Mouse (Mus musculus): Measurements from ENCODE around the gene Heatr9. TPM values are rescaled to one million over a fixed set of nuclear protein-coding genes. Genes with fewer than 3 reads are reported as not detected.

Gene Heatr9
- total and polyA plus RNA-seq, 3 experiments, result not detected

- TF ChIP-seq ETS1 (IDR thresholded peaks at IDR 0.05; ENCODE audit: low read depth, low read length), result no peak
- TF ChIP-seq TBP (IDR thresholded peaks at IDR 0.05; ENCODE audit: low read depth, low read length), result no peak
- no peak for TF ChIP-seq EP300 (IDR thresholded peaks at IDR 0.05; ENCODE audit: low read depth in 1 of 2, low read length in 2 of 2)
- TF ChIP-seq KAT2A (conservative IDR thresholded peaks at IDR 0.05; ENCODE audit: low read depth, low read length), result no peak
- no peak for TF ChIP-seq USF2 (IDR thresholded peaks at IDR 0.05; ENCODE audit: borderline replicate concordance in 1 of 2, insufficient read depth in 1 of 2, low read depth in 1 of 2, low read length in 2 of 2)
- no peak for TF ChIP-seq POLR2AphosphoS2 (IDR thresholded peaks at IDR 0.05; ENCODE audit: low read length)
- no peak for TF ChIP-seq ZNF384 (IDR thresholded peaks at IDR 0.05; ENCODE audit: low read depth, low read length)
- no peak for TF ChIP-seq ZKSCAN1 (IDR thresholded peaks at IDR 0.05; ENCODE audit: low read depth, low read length)
- TF ChIP-seq MYC (IDR thresholded peaks at IDR 0.05; ENCODE audit: low read depth, low read length), result no peak
- no peak for DNase-seq (ENCODE audit: low read depth, low spot score)
- no peaks in the 10 kb centered on the region for H3K36me3 ChIP-seq (ENCODE audit: control insufficient read depth in 1 of 2, insufficient read depth in 2 of 2, low read length in 2 of 2)
- no peak overlapping the region for H3K9ac ChIP-seq (ENCODE audit: control insufficient read depth, low read depth, low read length, poor library complexity, severe bottlenecking)
- H3K4me3 ChIP-seq (ENCODE audit: control insufficient read depth in 1 of 2, insufficient read depth in 1 of 2, low read depth in 2 of 2, low read length in 2 of 2), result no peak overlapping the region
- no peak overlapping the region for H3K27ac ChIP-seq (ENCODE audit: control insufficient read depth, low read depth, low read length)
- no peaks in the 10 kb centered on the region for H3K27me3 ChIP-seq (ENCODE audit: control insufficient read depth in 1 of 2, insufficient read depth in 2 of 2, low read length in 2 of 2)
- H3K79me2 ChIP-seq (ENCODE audit: control insufficient read depth, insufficient read depth, low read length, poor library complexity), result no peaks in the 10 kb centered on the region
- no peaks in the 10 kb centered on the region for H3K9me3 ChIP-seq (replicated peaks; ENCODE audit: insufficient read depth, low read length)
- H3K4me1 ChIP-seq (ENCODE audit: control insufficient read depth in 1 of 2, insufficient read depth in 2 of 2, low read length in 2 of 2), result no peaks in the 10 kb centered on the region
Observed at GRCm38 (mm10) chr11:83517153-83517552, 4.8 kb downstream of the Heatr9 start.

- H3K9ac ChIP-seq (ENCODE audit: control insufficient read depth, low read depth, low read length, poor library complexity, severe bottlenecking), result no peak overlapping the region
- H3K27ac ChIP-seq (ENCODE audit: control insufficient read depth, low read depth, low read length), result no peak overlapping the region
- no peak overlapping the region for H3K4me3 ChIP-seq (ENCODE audit: control insufficient read depth in 1 of 2, insufficient read depth in 1 of 2, low read depth in 2 of 2, low read length in 2 of 2)
- no peak for DNase-seq (ENCODE audit: low read depth, low spot score)
- H3K36me3 ChIP-seq (ENCODE audit: control insufficient read depth in 1 of 2, insufficient read depth in 2 of 2, low read length in 2 of 2), result peaks cover 3 to 20% of the 10 kb centered on the region in 2 experiments; a peak in 3 of 4 replicates
- H3K79me2 ChIP-seq (ENCODE audit: control insufficient read depth, insufficient read depth, low read length, poor library complexity), result no peaks in the 10 kb centered on the region
- TF ChIP-seq POLR2A (IDR thresholded peaks at IDR 0.05; ENCODE audit: control insufficient read depth in 1 of 2, insufficient read depth in 1 of 2, low read depth in 1 of 2, low read length in 2 of 2, poor library complexity in 1 of 2), result no peak
- TF ChIP-seq GABPA (IDR thresholded peaks at IDR 0.05; ENCODE audit: low read depth, low read length), result no peak
- TF ChIP-seq GATA1 (IDR thresholded peaks at IDR 0.05; ENCODE audit: low read depth, low read length), result no peak
- no peak for TF ChIP-seq SMC3 (IDR thresholded peaks at IDR 0.05; ENCODE audit: low read depth, low read length)
- no peak for TF ChIP-seq JUND (IDR thresholded peaks at IDR 0.05; ENCODE audit: low read depth, low read length)
- no peak for TF ChIP-seq SIN3A (IDR thresholded peaks at IDR 0.05; ENCODE audit: low read length)
- TF ChIP-seq CHD1 (IDR thresholded peaks at IDR 0.05; ENCODE audit: low read depth, low read length), result no peak
- TF ChIP-seq CTCF (IDR thresholded peaks at IDR 0.05 in 2 of 3, conservative IDR thresholded peaks at IDR 0.05 in 1 of 3; ENCODE audit: control insufficient read depth in 1 of 3, insufficient read depth in 1 of 3, low read depth in 2 of 3, low read length in 3 of 3, poor library complexity in 1 of 3, severe bottlenecking in 1 of 3), result no peak
- no peak for TF ChIP-seq KAT2A (conservative IDR thresholded peaks at IDR 0.05; ENCODE audit: low read depth, low read length)
- TF ChIP-seq POLR2AphosphoS5 (IDR thresholded peaks at IDR 0.05; ENCODE audit: borderline replicate concordance, low read depth, low read length), result no peak
- TF ChIP-seq ZC3H11A (IDR thresholded peaks at IDR 0.05; ENCODE audit: low read depth, low read length), result no peak
- no peak for TF ChIP-seq MAZ (IDR thresholded peaks at IDR 0.05; ENCODE audit: low read depth, low read length)
- no peak for TF ChIP-seq USF1 (IDR thresholded peaks at IDR 0.05; ENCODE audit: low read depth, low read length)
- no peak for TF ChIP-seq EP300 (IDR thresholded peaks at IDR 0.05; ENCODE audit: low read depth in 1 of 2, low read length in 2 of 2)
- TF ChIP-seq MEF2A (IDR thresholded peaks at IDR 0.05; ENCODE audit: extremely low read depth, insufficient replicate concordance, low read depth, low read length, poor library complexity, severe bottlenecking), result no peak
- TF ChIP-seq MYC (IDR thresholded peaks at IDR 0.05; ENCODE audit: low read depth, low read length), result no peak
- no peak for TF ChIP-seq NRF1 (IDR thresholded peaks at IDR 0.05; ENCODE audit: insufficient read depth, low read depth, low read length, poor library complexity, severe bottlenecking)
- TF ChIP-seq RAD21 (IDR thresholded peaks at IDR 0.05; ENCODE audit: low read depth, low read length), result no peak
- TF ChIP-seq BHLHE40 (IDR thresholded peaks at IDR 0.05; ENCODE audit: borderline replicate concordance, low read depth, low read length), result no peak
- TF ChIP-seq POLR2AphosphoS2 (IDR thresholded peaks at IDR 0.05; ENCODE audit: low read length), result no peak
- no peaks in the 10 kb centered on the region for H3K9me3 ChIP-seq (replicated peaks; ENCODE audit: insufficient read depth, low read length)
- H3K27me3 ChIP-seq (ENCODE audit: control insufficient read depth in 1 of 2, insufficient read depth in 2 of 2, low read length in 2 of 2), result no peaks in the 10 kb centered on the region
- H3K4me1 ChIP-seq (ENCODE audit: control insufficient read depth in 1 of 2, insufficient read depth in 2 of 2, low read length in 2 of 2), result no peaks in the 10 kb centered on the region
Observed at GRCm38 (mm10) chr11:83509521-83509920, 12.5 kb downstream of the Heatr9 start.

Data from MEL (cell line).